Comparison of ENCODE assay signal across 13 mouse cellular contexts in the genomic region with DNA sequence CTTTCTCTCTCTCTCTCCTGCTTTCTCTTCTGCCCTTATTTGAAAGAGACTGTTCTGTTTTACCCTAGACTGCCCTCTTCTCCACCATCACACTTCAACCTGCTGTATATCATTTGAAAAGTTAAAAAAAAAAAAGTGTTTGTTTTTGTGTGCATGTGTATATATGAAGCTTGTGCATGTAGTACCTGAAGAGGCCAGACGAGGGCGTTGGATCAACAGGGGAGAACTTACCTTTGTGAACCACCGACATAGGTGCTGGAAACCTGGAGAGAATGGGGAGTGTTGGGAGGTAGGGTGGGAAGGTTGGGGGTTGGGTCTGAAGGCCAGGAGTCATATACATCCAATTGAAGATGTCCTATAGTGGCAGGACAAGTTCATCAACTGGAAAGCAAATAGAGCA.
DNase-seq lines count a peak whose midpoint lies in the region; ATAC-seq and TF ChIP-seq lines count a peak whose summit lies in the region.
"Had no signal": no experiment of that assay in that cellular context is flagged by ENCODE, and none has a peak within 500 bp of the region (broad histone marks: within the 10 kb centered on the region; RNA-seq: fewer than 3 reads in every experiment).

No protein-coding gene starts in this region.

- no peak overlapping the region for H3K27ac ChIP-seq in kidney, postnatal 0 days
- H3K27ac ChIP-seq in kidney, embryonic 15.5 days = no peak overlapping the region
- H3K27ac ChIP-seq: limb, embryonic 15.5 days had no signal

- no peaks in the 10 kb centered on the region for H3K36me3 ChIP-seq in kidney, postnatal 0 days (ENCODE audit: insufficient read depth, low read length)
- no peaks in the 10 kb centered on the region for H3K36me3 ChIP-seq in kidney, embryonic 15.5 days
- no peaks in the 10 kb centered on the region for H3K36me3 ChIP-seq in G1E (replicated peaks)
- H3K36me3 ChIP-seq: limb, embryonic 15.5 days had no signal

- H3K9me3 ChIP-seq in kidney, postnatal 0 days (replicated peaks; ENCODE audit: low read length) = no peaks in the 10 kb centered on the region
- no peaks in the 10 kb centered on the region for H3K9me3 ChIP-seq in kidney, embryonic 15.5 days (replicated peaks)
- H3K9me3 ChIP-seq in G1E (replicated peaks) = no peaks in the 10 kb centered on the region
- H3K9me3 ChIP-seq: limb, embryonic 15.5 days had no signal

- no peak overlapping the region for H3K4me2 ChIP-seq in kidney, postnatal 0 days (ENCODE audit: low read length)
- no peak overlapping the region for H3K4me2 ChIP-seq in kidney, embryonic 15.5 days
- H3K4me2 ChIP-seq: limb, embryonic 15.5 days; midbrain, embryonic 11.5 days had no signal

- 33% methylated on average over 3 of the region's 3 CpGs for WGBS in kidney, postnatal 0 days
- WGBS in kidney, embryonic 15.5 days = 49% methylated on average over 3 of the region's 3 CpGs

- ATAC-seq in CD4-positive, CD25-positive, alpha-beta regulatory T cell, adult 4 months = no peak
- no peak for ATAC-seq in kidney, postnatal 0 days (replicated peaks; ENCODE audit: low FRiP score, low read depth)
- no peak for ATAC-seq in kidney, embryonic 15.5 days (replicated peaks; ENCODE audit: low FRiP score)
- ATAC-seq in G1E (ENCODE audit: extremely low read depth, insufficient number of reproducible peaks, low FRiP score, poor library complexity, severe bottlenecking) = no peak
- ATAC-seq: hindbrain, embryonic 16.5 days had no signal

- no peak overlapping the region for H3K4me3 ChIP-seq in kidney, postnatal 0 days (replicated peaks; ENCODE audit: low read depth, low read length)
- H3K4me3 ChIP-seq in kidney, embryonic 15.5 days (replicated peaks) = no peak overlapping the region
- H3K4me3 ChIP-seq in G1E (ENCODE audit: low read depth, low read length) = no peak overlapping the region
- H3K4me3 ChIP-seq: limb, embryonic 15.5 days had no signal

- no peak overlapping the region for H3K9ac ChIP-seq in kidney, postnatal 0 days (ENCODE audit: low read depth, low read length)
- no peak overlapping the region for H3K9ac ChIP-seq in kidney, embryonic 15.5 days
- H3K9ac ChIP-seq: limb, embryonic 15.5 days had no signal

- TF ChIP-seq CTCF in kidney, postnatal 0 days (IDR thresholded peaks at IDR 0.05; ENCODE audit: low read depth) = peak; percentile 44; the same call in 1 of the 2 replicates
- peak; percentile 36; the same call in 1 of the 2 replicates for TF ChIP-seq CTCF in G1E (IDR thresholded peaks at IDR 0.05; ENCODE audit: low read depth, low read length)

- H3K4me1 ChIP-seq in kidney, postnatal 0 days (replicated peaks; ENCODE audit: insufficient read depth, low read length) = no peaks in the 10 kb centered on the region
- no peaks in the 10 kb centered on the region for H3K4me1 ChIP-seq in kidney, embryonic 15.5 days
- H3K4me1 ChIP-seq in G1E (ENCODE audit: insufficient read depth, low read depth, low read length) = no peaks in the 10 kb centered on the region

- DNase-seq in CD4-positive, CD25-positive, alpha-beta regulatory T cell, adult 2 months (ENCODE audit: low read depth, low spot score) = peak; percentile 29
- DNase-seq in kidney, postnatal 0 days (ENCODE audit: low spot score) = no peak
- no peak for DNase-seq in G1E (ENCODE audit: low spot score)
- DNase-seq in induced T-regulatory cell, adult 2 months (ENCODE audit: low read depth) = peak; percentile 44
- no peak for DNase-seq in spleen, adult 12 weeks (ENCODE audit: low spot score)
- DNase-seq in adrenal gland, adult 2 months = no peak
- DNase-seq: heart, adult 18-20 months; thymus, postnatal 25 days had no signal

- H3K27me3 ChIP-seq in kidney, postnatal 0 days (ENCODE audit: insufficient read depth, low read length) = no peaks in the 10 kb centered on the region
- no peaks in the 10 kb centered on the region for H3K27me3 ChIP-seq in kidney, embryonic 15.5 days
- H3K27me3 ChIP-seq in G1E (ENCODE audit: insufficient read depth, low read length) = peaks cover 17% of the 10 kb centered on the region; the same call in 1 of the 2 replicates
- H3K27me3 ChIP-seq: limb, embryonic 15.5 days had no signal

Comparison
In these comparisons a context has a peak if more than half of its experiments do, and no peak if none do; other contexts are left out.
1. DNase-seq: peak in CD4-positive, CD25-positive, alpha-beta regulatory T cell, adult 2 months (single experiment) and induced T-regulatory cell, adult 2 months (single experiment); none in kidney, postnatal 0 days (single experiment), G1E (single experiment), spleen, adult 12 weeks (single experiment) and adrenal gland, adult 2 months (single experiment).